Mouse (Mus musculus): Measurements from ENCODE around the gene Zfyve1.

Zfyve1 gene

GRCm38 (mm10) chr12:83580283-83580682 is 16.7 kb downstream of the Zfyve1 start:
- DNase-seq (ENCODE audit: low read depth, low spot score) = no peak

- no peak for DNase-seq (ENCODE audit: low read depth, low spot score)
Observed at GRCm38 (mm10) chr12:83578896-83579569, 18.0 kb downstream of the Zfyve1 start.

- DNase-seq (ENCODE audit: low read depth, low spot score) = no peak
Observed at GRCm38 (mm10) chr12:83578356-83578755, 18.7 kb downstream of the Zfyve1 start.

GRCm38 (mm10) chr12:83577445-83577844 is 19.6 kb downstream of the Zfyve1 start:
- no peak for DNase-seq (ENCODE audit: low read depth, low spot score)

- no peak for DNase-seq (ENCODE audit: low read depth, low spot score)
Observed at GRCm38 (mm10) chr12:83572717-83573116, 24.3 kb downstream of the Zfyve1 start.

GRCm38 (mm10) chr12:83569866-83570265 is 27.2 kb downstream of the Zfyve1 start:
- no peak for DNase-seq (ENCODE audit: low read depth, low spot score)

GRCm38 (mm10) chr12:83562589-83562988 is 34.4 kb downstream of the Zfyve1 start:
- DNase-seq (ENCODE audit: low read depth, low spot score) = peak; percentile 7

GRCm38 (mm10) chr12:83560189-83560588 is 36.8 kb downstream of the Zfyve1 start:
- no peak for DNase-seq (ENCODE audit: low read depth, low spot score)

GRCm38 (mm10) chr12:83558496-83558895 is 38.5 kb downstream of the Zfyve1 start:
- DNase-seq (ENCODE audit: low read depth, low spot score) = no peak

- DNase-seq (ENCODE audit: low read depth, low spot score) = no peak
Observed at GRCm38 (mm10) chr12:83555605-83556004, 41.4 kb downstream of the Zfyve1 start.

- DNase-seq (ENCODE audit: low read depth, low spot score) = no peak
Observed at GRCm38 (mm10) chr12:83553816-83554215, 43.2 kb downstream of the Zfyve1 start.

GRCm38 (mm10) chr12:83551305-83551704 is 45.7 kb downstream of the Zfyve1 start:
- DNase-seq (ENCODE audit: low read depth, low spot score) = no peak

GRCm38 (mm10) chr12:83544791-83545190 is 52.2 kb downstream of the Zfyve1 start:
- DNase-seq (ENCODE audit: low read depth, low spot score) = no peak

GRCm38 (mm10) chr12:83543997-83544396 is 53.0 kb downstream of the Zfyve1 start:
- DNase-seq (ENCODE audit: low read depth, low spot score) = no peak

GRCm38 (mm10) chr12:83536039-83536438 is 61.0 kb downstream of the Zfyve1 start:
- no peak for DNase-seq (ENCODE audit: low read depth, low spot score)

GRCm38 (mm10) chr12:83535428-83535827 is 61.6 kb downstream of the Zfyve1 start:
- DNase-seq (ENCODE audit: low read depth, low spot score) = no peak

- DNase-seq (ENCODE audit: low read depth, low spot score) = no peak
Observed at GRCm38 (mm10) chr12:83534190-83534589, 62.8 kb downstream of the Zfyve1 start.

- DNase-seq (ENCODE audit: low read depth, low spot score) = no peak
Observed at GRCm38 (mm10) chr12:83532966-83533365, 64.1 kb downstream of the Zfyve1 start.

GRCm38 (mm10) chr12:83531992-83532391 is 65.0 kb downstream of the Zfyve1 start:
- no peak for DNase-seq (ENCODE audit: low read depth, low spot score)

- DNase-seq (ENCODE audit: low read depth, low spot score) = no peak
Observed at GRCm38 (mm10) chr12:83528665-83529064, 68.4 kb downstream of the Zfyve1 start.

- no peak for DNase-seq (ENCODE audit: low read depth, low spot score)
Observed at GRCm38 (mm10) chr12:83527816-83528215, 69.2 kb downstream of the Zfyve1 start.

GRCm38 (mm10) chr12:83525822-83526544 is 71.0 kb downstream of the Zfyve1 start:
- DNase-seq (ENCODE audit: low read depth, low spot score) = no peak

- no peak for DNase-seq (ENCODE audit: low read depth, low spot score)
Observed at GRCm38 (mm10) chr12:83524329-83524728, 72.7 kb downstream of the Zfyve1 start.

Measured in A20 (cell line).